Mouse (Mus musculus): ENCODE measurements around the gene Gpatch8.

- TF ChIP-seq POLR2A (IDR thresholded peaks at IDR 0.05; ENCODE audit: insufficient read depth, low read length) (no peak), CTCF (IDR thresholded peaks at IDR 0.05; ENCODE audit: low read depth, low read length) (no peak)
Observed at GRCm38 (mm10) chr11:102469648-102470357, 86.4 kb downstream of the Gpatch8 start, which contains the start of gene Itga2b.
